Mouse (Mus musculus): ENCODE measurements around the gene Dbn1. TPM values are rescaled to one million over a fixed set of nuclear protein-coding genes. Genes with fewer than 3 reads are reported as not detected.
"Not testable (repeated sequence)": the region's sequence is repeated elsewhere in the genome, so short reads cannot be mapped to it uniquely, and the experiment has no call there.

Dbn1 gene
- polyA plus RNA-seq, 1 experiment: 809 TPM

- TF ChIP-seq POLR2A (IDR thresholded peaks at IDR 0.05; ENCODE audit: borderline replicate concordance, extremely low read depth, insufficient read depth, insufficient read length, poor library complexity, severe bottlenecking): no peak
- no peak for TF ChIP-seq CTCF (IDR thresholded peaks at IDR 0.05; ENCODE audit: borderline replicate concordance, extremely low read depth, insufficient read depth, insufficient read length)
Observed at GRCm38 (mm10) chr13:55447543-55447943, 40.4 kb downstream of the Dbn1 start.

GRCm38 (mm10) chr13:55446483-55447105, 41.3 kb downstream of the Dbn1 start:
- TF ChIP-seq CTCF (IDR thresholded peaks at IDR 0.05; ENCODE audit: borderline replicate concordance, extremely low read depth, insufficient read depth, insufficient read length) (no peak), POLR2A (IDR thresholded peaks at IDR 0.05; ENCODE audit: borderline replicate concordance, extremely low read depth, insufficient read depth, insufficient read length, poor library complexity, severe bottlenecking) (no peak)
- no peak for DNase-seq (ENCODE audit: low read depth)

More at GRCm38 (mm10) chr13:55447543-55447943, 40.4 kb downstream of the Dbn1 start:
- no peak for DNase-seq (ENCODE audit: low read depth)

GRCm38 (mm10) chr13:55445361-55446091, 42.4 kb downstream of the Dbn1 start:
- TF ChIP-seq POLR2A (IDR thresholded peaks at IDR 0.05; ENCODE audit: borderline replicate concordance, extremely low read depth, insufficient read depth, insufficient read length, poor library complexity, severe bottlenecking) (0 out of 2 replicates have a peak, but pooled peaks have one; percentile 19), CTCF (IDR thresholded peaks at IDR 0.05; ENCODE audit: borderline replicate concordance, extremely low read depth, insufficient read depth, insufficient read length) (no peak)

GRCm38 (mm10) chr13:55444937-55445315, 43.0 kb downstream of the Dbn1 start, which contains the start of gene Grk6:
Gene Grk6, plus strand, starts transcription at chr13:55445072.
- peak; percentile 100 for DNase-seq (ENCODE audit: low read depth)
- TF ChIP-seq CTCF (IDR thresholded peaks at IDR 0.05; ENCODE audit: borderline replicate concordance, extremely low read depth, insufficient read depth, insufficient read length) (no peak), POLR2A (IDR thresholded peaks at IDR 0.05; ENCODE audit: borderline replicate concordance, extremely low read depth, insufficient read depth, insufficient read length, poor library complexity, severe bottlenecking) (no peak)

More at GRCm38 (mm10) chr13:55445361-55446091, 42.4 kb downstream of the Dbn1 start:
- DNase-seq (ENCODE audit: low read depth): no peak

- no peak for DNase-seq (ENCODE audit: low read depth)
- no peak for TF ChIP-seq CTCF (IDR thresholded peaks at IDR 0.05; ENCODE audit: borderline replicate concordance, extremely low read depth, insufficient read depth, insufficient read length)
- peak; percentile 47; the same call in 1 of the 2 replicates for TF ChIP-seq POLR2A (IDR thresholded peaks at IDR 0.05; ENCODE audit: borderline replicate concordance, extremely low read depth, insufficient read depth, insufficient read length, poor library complexity, severe bottlenecking)
Observed at GRCm38 (mm10) chr13:55444286-55444936, 43.5 kb downstream of the Dbn1 start.

- TF ChIP-seq POLR2A (IDR thresholded peaks at IDR 0.05; ENCODE audit: borderline replicate concordance, extremely low read depth, insufficient read depth, insufficient read length, poor library complexity, severe bottlenecking): no peak
- TF ChIP-seq CTCF (IDR thresholded peaks at IDR 0.05; ENCODE audit: borderline replicate concordance, extremely low read depth, insufficient read depth, insufficient read length): no peak
- DNase-seq (ENCODE audit: low read depth): no peak
Observed at GRCm38 (mm10) chr13:55443799-55444285, 44.1 kb downstream of the Dbn1 start.

- DNase-seq (ENCODE audit: low read depth): not testable (repeated sequence)
Observed at GRCm38 (mm10) chr13:55437111-55437629, 50.7 kb downstream of the Dbn1 start.

GRCm38 (mm10) chr13:55431889-55432685, 55.8 kb downstream of the Dbn1 start:
- TF ChIP-seq POLR2A (IDR thresholded peaks at IDR 0.05; ENCODE audit: borderline replicate concordance, extremely low read depth, insufficient read depth, insufficient read length, poor library complexity, severe bottlenecking) (no peak), CTCF (IDR thresholded peaks at IDR 0.05; ENCODE audit: borderline replicate concordance, extremely low read depth, insufficient read depth, insufficient read length) (no peak)
- DNase-seq (ENCODE audit: low read depth): no peak

GRCm38 (mm10) chr13:55430566-55430965, 57.3 kb downstream of the Dbn1 start:
- DNase-seq (ENCODE audit: low read depth): no peak
- TF ChIP-seq POLR2A (IDR thresholded peaks at IDR 0.05; ENCODE audit: borderline replicate concordance, extremely low read depth, insufficient read depth, insufficient read length, poor library complexity, severe bottlenecking) (no peak), CTCF (IDR thresholded peaks at IDR 0.05; ENCODE audit: borderline replicate concordance, extremely low read depth, insufficient read depth, insufficient read length) (no peak)

- no peak for DNase-seq (ENCODE audit: low read depth)
- no peak for TF ChIP-seq POLR2A (IDR thresholded peaks at IDR 0.05; ENCODE audit: borderline replicate concordance, extremely low read depth, insufficient read depth, insufficient read length, poor library complexity, severe bottlenecking)
- TF ChIP-seq CTCF (IDR thresholded peaks at IDR 0.05; ENCODE audit: borderline replicate concordance, extremely low read depth, insufficient read depth, insufficient read length): no peak
Observed at GRCm38 (mm10) chr13:55429226-55429888, 58.6 kb downstream of the Dbn1 start.

Data from brain, embryonic 14.5 days (tissue).